Mouse (Mus musculus) hindbrain, embryonic 16.5 days (tissue): ENCODE results near the gene Bag6. TPM values are rescaled to one million over a fixed set of nuclear protein-coding genes. Genes with fewer than 3 reads are reported as not detected.

Experiments used
- ATAC-seq: fragments of 200-750 bp; cut with Nextera tagmentation; 2 replicates; pipeline ENCODE4 v1.8.0; 2017; ENCODE audit warnings: moderate TSS enrichment, moderate library complexity
- H3K27ac ChIP-seq: fragments of 300-500 bp; sonication (generic); 2 replicates; pipeline ENCODE4 v1.5.1; 2014; ENCODE audit warnings: low read depth, mild to moderate bottlenecking, control low read depth, low read length, moderate library complexity
- H3K27me3 ChIP-seq: fragments of 300-500 bp; sonication (generic); replicated peaks from 2 replicates; pipeline ENCODE4 v1.6.1; 2014; ENCODE audit warnings: low read length; ENCODE audit not compliant: control insufficient read depth, insufficient read depth
- H3K36me3 ChIP-seq: fragments of 300-500 bp; sonication (generic); 2 replicates; pipeline ENCODE4 v1.6.1; 2014; ENCODE audit warnings: mild to moderate bottlenecking, low read length, moderate library complexity, mixed read lengths; ENCODE audit not compliant: control insufficient read depth, insufficient read depth
- H3K4me1 ChIP-seq: fragments of 300-500 bp; sonication (generic); 2 replicates; pipeline ENCODE4 v1.6.1; 2014; ENCODE audit warnings: low read depth, low read length; ENCODE audit not compliant: control insufficient read depth, insufficient read depth
- H3K4me2 ChIP-seq: fragments of 300-500 bp; sonication (generic); 2 replicates; pipeline ENCODE4 v1.6.1; 2014; ENCODE audit warnings: mild to moderate bottlenecking, low read length, control low read depth, moderate library complexity
- H3K4me3 ChIP-seq: fragments of 300-500 bp; sonication (generic); 2 replicates; pipeline ENCODE4 v1.5.1; 2014; ENCODE audit warnings: mild to moderate bottlenecking, low read length, control low read depth, moderate library complexity
- H3K9ac ChIP-seq: fragments of 300-500 bp; sonication (generic); 2 replicates; pipeline ENCODE4 v1.6.1; 2014; ENCODE audit warnings: low read depth, mild to moderate bottlenecking, control low read depth, low read length, moderate library complexity
- H3K9me3 ChIP-seq: fragments of 300-500 bp; sonication (generic); 2 replicates; pipeline ENCODE4 v1.6.1; 2014; ENCODE audit warnings: mild to moderate bottlenecking, low read length, moderate library complexity; ENCODE audit not compliant: control insufficient read depth
- WGBS: fragments of 180-500 bp; shearing (Covaris S2); extraction: QIAGEN DNeasy Blood & Tissue Kit; methylation state at CpG from one replicate; pipeline ENCODE4 v1.1.7; 2014; 5-methylcytosine and 5-hydroxymethylcytosine counted together
- polyA plus RNA-seq: library from polyadenylated mRNA; unstranded; fragments of >200 nt; fragmentation: Nextera tagmentation; extraction: Ambion mirVana; gene quantifications from 2 replicates; pipeline ENCODE4 v1.2.1, GENCODE M21; 2015

Gene Bag6
- polyA plus RNA-seq, 1 experiment from 2014 or later = 50.9 TPM

- Histone ChIP-seq H3K27ac (no peak overlapping the region), H3K27me3 (no peaks in the 10 kb centered on the region), H3K4me2 (no peak overlapping the region), H3K9ac (no peak overlapping the region), H3K9me3 (no peaks in the 10 kb centered on the region), H3K36me3 (peaks cover 54% of the 10 kb centered on the region), H3K4me1 (peaks cover 26% of the 10 kb centered on the region), H3K4me3 (no peak overlapping the region)
- no peak for ATAC-seq
- whole genome bisulfite sequencing = 76% methylated on average over 11 of the region's 11 CpGs
Measured at GRCm38 (mm10) chr17:35161421-35161820, 26.4 kb downstream of the Bag6 start.

- Histone ChIP-seq H3K4me1 (peaks cover 27% of the 10 kb centered on the region), H3K4me3 (no peak overlapping the region), H3K27ac (no peak overlapping the region), H3K36me3 (peaks cover 47% of the 10 kb centered on the region), H3K9ac (peak overlapping the region; percentile 41), H3K4me2 (peak overlapping the region; percentile 99), H3K9me3 (no peaks in the 10 kb centered on the region), H3K27me3 (no peaks in the 10 kb centered on the region)
- no peak for ATAC-seq
- 74% methylated on average over 14 of the region's 14 CpGs for WGBS
Measured at GRCm38 (mm10) chr17:35162121-35162520, 27.1 kb downstream of the Bag6 start.

- ATAC-seq = no peak
- H3K9ac ChIP-seq = peak overlapping the region; percentile 100
- peaks cover 41% of the 10 kb centered on the region for H3K36me3 ChIP-seq
- H3K4me2 ChIP-seq = peak overlapping the region; percentile 99
- WGBS = 35% methylated on average over 12 of the region's 12 CpGs
- H3K9me3 ChIP-seq = no peaks in the 10 kb centered on the region
- H3K27ac ChIP-seq = 0 out of 2 replicates have a peak overlapping the region, but pooled peaks have one; percentile 17
- H3K27me3 ChIP-seq = no peaks in the 10 kb centered on the region
- H3K4me3 ChIP-seq = peak overlapping the region; percentile 99
- peaks cover 27% of the 10 kb centered on the region for H3K4me1 ChIP-seq
Measured at GRCm38 (mm10) chr17:35162730-35163129, 27.8 kb downstream of the Bag6 start.

GRCm38 (mm10) chr17:35163326-35164081 lies 28.5 kb downstream of the Bag6 start:
- peak overlapping the region; percentile 98 for H3K27ac ChIP-seq
- H3K4me1 ChIP-seq = peaks cover 27% of the 10 kb centered on the region
- H3K4me3 ChIP-seq = peak overlapping the region; percentile 99
- ATAC-seq = no peak
- WGBS = 9% methylated on average over 8 of the region's 8 CpGs
- no peaks in the 10 kb centered on the region for H3K9me3 ChIP-seq
- peaks cover 33% of the 10 kb centered on the region for H3K36me3 ChIP-seq
- peak overlapping the region; percentile 100 for H3K9ac ChIP-seq
- H3K4me2 ChIP-seq = peak overlapping the region; percentile 99
- H3K27me3 ChIP-seq = no peaks in the 10 kb centered on the region

GRCm38 (mm10) chr17:35164218-35164567 lies 29.2 kb downstream of the Bag6 start:
- Histone ChIP-seq H3K4me3 (peak overlapping the region; percentile 99), H3K9me3 (no peaks in the 10 kb centered on the region), H3K9ac (peak overlapping the region; percentile 100), H3K4me2 (peak overlapping the region; percentile 99), H3K27me3 (no peaks in the 10 kb centered on the region), H3K27ac (peak overlapping the region; percentile 98), H3K36me3 (peaks cover 26% of the 10 kb centered on the region), H3K4me1 (peaks cover 27% of the 10 kb centered on the region)
- no peak for ATAC-seq
- 0% methylated on average over 27 of the region's 28 CpGs for WGBS

GRCm38 (mm10) chr17:35164568-35165450 lies 29.8 kb downstream of the Bag6 start, which contains the start of gene Prrc2a:
Gene Prrc2a (minus strand): TSS chr17:35164897.
- Histone ChIP-seq H3K36me3 (peaks cover 20% of the 10 kb centered on the region), H3K9ac (peak within 1 kb of the TSS; percentile 100), H3K4me2 (peak within 1 kb of the TSS; percentile 99), H3K27me3 (no peaks in the 10 kb centered on the region), H3K27ac (peak within 1 kb of the TSS; percentile 98), H3K9me3 (no peaks in the 10 kb centered on the region), H3K4me3 (peak within 1 kb of the TSS; percentile 99), H3K4me1 (peaks cover 27% of the 10 kb centered on the region)
- under 1% methylated on average over 67 of the region's 89 CpGs for WGBS
- peak; percentile 95 for ATAC-seq

GRCm38 (mm10) chr17:35165451-35166155 lies 30.6 kb downstream of the Bag6 start:
- no peak for ATAC-seq

GRCm38 (mm10) chr17:35166352-35167035 lies 31.5 kb downstream of the Bag6 start:
- WGBS = 61% methylated on average over 8 of the region's 8 CpGs
- Histone ChIP-seq H3K9ac (peak overlapping the region; percentile 3; the same call in 1 of the 2 replicates), H3K36me3 (peaks cover 3% of the 10 kb centered on the region), H3K27me3 (no peaks in the 10 kb centered on the region), H3K27ac (peak overlapping the region; percentile 6; the same call in 1 of the 2 replicates), H3K4me3 (peak overlapping the region; percentile 99; the same call in 1 of the 2 replicates), H3K9me3 (no peaks in the 10 kb centered on the region), H3K4me2 (peak overlapping the region; percentile 65), H3K4me1 (peaks cover 27% of the 10 kb centered on the region)
- ATAC-seq = no peak

More at GRCm38 (mm10) chr17:35165451-35166155, 30.6 kb downstream of the Bag6 start:
- Histone ChIP-seq H3K4me2 (peak overlapping the region; percentile 65), H3K36me3 (peaks cover 12% of the 10 kb centered on the region), H3K4me1 (peaks cover 27% of the 10 kb centered on the region), H3K9ac (peak overlapping the region; percentile 65), H3K27me3 (no peaks in the 10 kb centered on the region), H3K27ac (peak overlapping the region; percentile 98), H3K9me3 (no peaks in the 10 kb centered on the region), H3K4me3 (peak overlapping the region; percentile 99)
- 21% methylated on average over 12 of the region's 12 CpGs for WGBS
